Mouse (Mus musculus): ENCODE data around the gene F12. TPM values are rescaled to one million over a fixed set of nuclear protein-coding genes. Genes with fewer than 3 reads are reported as not detected.

The F12 gene
- total RNA-seq, 2 experiments from 2014 or later: 0.30 TPM; not detected in 1

- DNase-seq (ENCODE audit: low spot score in 2 of 2): no peak
- intact Hi-C loops (cut with DNase I): no loop called here
Measured at GRCm38 (mm10) chr13:55392933-55393332, 33.7 kb downstream of the F12 start.

GRCm38 (mm10) chr13:55391626-55392029 is 35.0 kb downstream of the F12 start:
- DNase-seq (ENCODE audit: low spot score in 2 of 2): no peak
- intact Hi-C loops (cut with DNase I): no loop called here

- DNase-seq (ENCODE audit: low spot score in 2 of 2): no peak
- intact Hi-C loops (cut with DNase I): no loop called here
Measured at GRCm38 (mm10) chr13:55390644-55391043, 35.9 kb downstream of the F12 start.

DNA sequence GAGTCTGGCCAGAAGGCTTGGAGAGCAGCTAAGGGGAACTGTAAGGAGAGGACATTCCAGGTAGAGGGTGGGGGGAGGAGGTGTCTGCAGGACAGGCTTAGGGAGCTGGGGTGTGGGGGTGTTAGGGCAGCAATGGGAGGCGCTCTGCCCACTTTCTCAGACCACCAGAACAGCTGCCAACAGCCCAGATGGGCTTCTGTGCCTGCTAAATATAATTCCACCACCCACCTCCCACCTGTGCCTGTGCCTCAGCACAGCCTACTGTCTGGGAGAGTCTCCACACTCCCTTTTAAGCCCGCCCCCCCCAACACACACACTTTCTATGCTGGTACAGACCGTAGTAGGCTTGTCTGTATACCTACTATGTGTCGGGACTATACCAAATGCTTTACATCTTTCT is 44.8 kb downstream of the F12 start:
- intact Hi-C loops (cut with DNase I): no loop called here
- DNase-seq (ENCODE audit: low spot score in 2 of 2): peak; percentile 80 to 86

- no peak for DNase-seq (ENCODE audit: low spot score in 2 of 2)
- intact Hi-C loops (cut with DNase I): no loop called here
Measured at GRCm38 (mm10) chr13:55378907-55379580, 47.5 kb downstream of the F12 start.

GRCm38 (mm10) chr13:55375877-55376276 is 50.7 kb downstream of the F12 start:
- no peak for DNase-seq (ENCODE audit: low spot score in 2 of 2)
- intact Hi-C loops (cut with DNase I): no loop called here

- no peak for DNase-seq (ENCODE audit: low spot score in 2 of 2)
- intact Hi-C loops (cut with DNase I): no loop called here
Measured at GRCm38 (mm10) chr13:55374206-55374924, 52.2 kb downstream of the F12 start.

GRCm38 (mm10) chr13:55371740-55372139 is 54.9 kb downstream of the F12 start:
- no peak for DNase-seq (ENCODE audit: low spot score in 2 of 2)
- intact Hi-C loops (cut with DNase I): no loop called here

GRCm38 (mm10) chr13:55371007-55371681 is 55.4 kb downstream of the F12 start:
- DNase-seq (ENCODE audit: low spot score in 2 of 2): peak in 1 of 2 experiments; percentile 66
- intact Hi-C loops (cut with DNase I): no loop called here

DNA sequence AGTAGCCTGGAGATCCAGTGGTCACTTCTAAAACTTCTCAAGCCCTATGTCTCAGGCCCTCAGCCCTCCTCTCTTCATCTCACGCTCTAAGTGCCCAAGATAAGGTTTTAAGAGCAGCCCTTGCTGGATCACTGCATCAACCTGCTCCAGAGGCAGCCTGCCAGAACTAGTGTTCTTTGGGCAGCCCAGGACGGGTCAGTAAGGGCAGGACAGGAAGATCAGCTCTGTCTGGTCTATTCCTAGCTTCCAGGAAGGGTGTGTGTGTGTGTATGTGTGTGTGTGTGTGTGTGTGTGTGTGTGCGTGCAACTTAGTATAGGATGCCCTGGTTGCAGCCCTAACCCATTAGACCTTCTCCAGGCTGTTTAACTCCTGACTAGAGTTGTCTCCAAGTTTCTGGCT is 56.4 kb downstream of the F12 start:
- intact Hi-C loops (cut with DNase I): no loop called here
- no peak for DNase-seq (ENCODE audit: low spot score in 2 of 2)

DNA sequence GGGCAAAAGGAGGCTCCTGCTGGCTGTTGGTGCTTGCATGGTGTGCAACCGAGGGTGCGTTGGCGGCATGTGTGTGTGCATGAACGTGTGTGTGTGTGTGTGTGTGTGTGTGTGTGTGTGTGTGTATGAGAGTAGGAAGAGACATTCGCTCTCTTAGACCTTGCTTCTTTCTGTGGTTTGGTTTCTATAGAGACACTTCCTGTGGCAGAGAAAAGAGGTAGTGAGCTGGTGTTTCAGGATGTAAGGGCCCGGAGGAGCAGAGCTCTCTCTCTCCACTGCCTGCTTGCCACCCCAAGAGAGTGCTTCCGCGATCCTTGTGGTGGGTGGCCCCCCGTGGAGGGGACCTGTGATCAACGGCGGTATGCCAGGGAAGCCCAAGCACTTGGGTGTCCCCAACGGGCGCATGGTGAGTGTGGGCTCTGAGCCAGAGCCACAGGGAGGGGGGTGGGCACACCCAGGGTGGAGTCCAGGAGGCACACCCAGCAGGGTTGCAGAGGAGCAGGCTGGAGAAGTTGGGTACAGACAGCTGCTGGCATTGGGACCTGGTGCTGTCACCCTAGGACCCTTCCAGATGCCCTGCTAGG is 57.0 kb downstream of the F12 start, which contains the start of gene Rgs14:
Gene Rgs14, plus strand, starts transcription at position 202 of the 584 bp plus-strand sequence.
- DNase-seq (ENCODE audit: low spot score in 2 of 2): peak; percentile 63 to 75
- intact Hi-C loops (cut with DNase I): no loop called here

- intact Hi-C loops (cut with DNase I): no loop called here
- no peak for DNase-seq (ENCODE audit: low spot score in 2 of 2)
Measured at GRCm38 (mm10) chr13:55368401-55368800, 58.2 kb downstream of the F12 start.

Small RNAs within 50 kb of the gene (microRNA-seq; reads per million reads assigned to microRNA genes)
- 2.1 to 3.4 reads per million in 2 experiments for gene Mir6943

Other genes starting within 250 kb of the F12 start
- 100 to 1,000 TPM; 135 to 140 TPM for gene Nsd1, start 217.0 kb downstream of the F12 start, total RNA-seq (2021)
- 100 to 1,000 TPM; 161 to 168 TPM for gene Prelid1, start 106.3 kb downstream of the F12 start, total RNA-seq (2021)
- 10 to 100 TPM; 73.7 to 74.0 TPM for gene Rab24, start 104.8 kb downstream of the F12 start, total RNA-seq (2021)
- gene Mxd3, start 97.0 kb downstream of the F12 start, total RNA-seq (2021): 1 to 10 TPM; 1.2 to 1.6 TPM
- 10 to 100 TPM; 47.5 to 51.0 TPM for gene Lman2, start 64.0 kb downstream of the F12 start, total RNA-seq (2021)
- 10 to 100 TPM; 33.3 to 35.4 TPM for gene Rgs14, start 57.1 kb downstream of the F12 start, total RNA-seq (2021)
- gene Slc34a1, start 28.6 kb downstream of the F12 start, total RNA-seq (2021): under 1 TPM in 1 of 2 experiments, not detected in 1; 0.72 TPM
- gene Pfn3, start 11.6 kb downstream of the F12 start, total RNA-seq (2021): under 1 TPM in 1 of 2 experiments, not detected in 1; 0.70 TPM
- 10 to 100 TPM; 67.5 to 67.8 TPM for gene Grk6, start 18.3 kb upstream of the F12 start, total RNA-seq (2021)
- gene Prr7, start 37.5 kb upstream of the F12 start, total RNA-seq (2021): 100 to 1,000 TPM in 1 of 2 experiments, 10 to 100 TPM in 1; 98.9 to 104 TPM
- gene Dbn1, start 61.3 kb upstream of the F12 start, total RNA-seq (2021): 100 to 1,000 TPM; 326 to 327 TPM
- 10 to 100 TPM; 66.0 to 79.4 TPM for gene Pdlim7, start 86.9 kb upstream of the F12 start, total RNA-seq (2021)
- gene Dok3, start 102.5 kb upstream of the F12 start, total RNA-seq (2021): 1 to 10 TPM; 6.2 to 7.9 TPM
- 10 to 100 TPM; 47.5 to 50.9 TPM for gene Ddx41, start 109.9 kb upstream of the F12 start, total RNA-seq (2021)
- 10 to 100 TPM; 62.8 to 71.1 TPM for gene Fam193b, start 144.3 kb upstream of the F12 start, total RNA-seq (2021)
- gene Tmed9, start 146.9 kb upstream of the F12 start, total RNA-seq (2021): 100 to 1,000 TPM; 117 to 123 TPM
- 10 to 100 TPM; 22.6 to 23.3 TPM for gene B4galt7, start 173.1 kb upstream of the F12 start, total RNA-seq (2021)
- gene Caml, start 196.2 kb upstream of the F12 start, total RNA-seq (2021): 10 to 100 TPM; 41.2 to 49.3 TPM
- gene Ddx46, start 208.2 kb upstream of the F12 start, total RNA-seq (2021): 10 to 100 TPM; 37.8 to 44.3 TPM